Mouse (Mus musculus) B cell, adult (primary cell): ENCODE results near the gene Ear2. TPM values are rescaled to one million over a fixed set of nuclear protein-coding genes. Genes with fewer than 3 reads are reported as not detected.

Experiments used
- total RNA-seq: library from RNA; stranded (reverse); gene quantifications from 4 replicates; pipeline ENCODE4 v1.2.4, GENCODE M21; 2023; ENCODE audit not compliant: inconsistent age

Ear2 gene
- total RNA-seq, result 0.77 to 1.6 TPM in 2 of 4 replicates, not detected in the others

DNA sequence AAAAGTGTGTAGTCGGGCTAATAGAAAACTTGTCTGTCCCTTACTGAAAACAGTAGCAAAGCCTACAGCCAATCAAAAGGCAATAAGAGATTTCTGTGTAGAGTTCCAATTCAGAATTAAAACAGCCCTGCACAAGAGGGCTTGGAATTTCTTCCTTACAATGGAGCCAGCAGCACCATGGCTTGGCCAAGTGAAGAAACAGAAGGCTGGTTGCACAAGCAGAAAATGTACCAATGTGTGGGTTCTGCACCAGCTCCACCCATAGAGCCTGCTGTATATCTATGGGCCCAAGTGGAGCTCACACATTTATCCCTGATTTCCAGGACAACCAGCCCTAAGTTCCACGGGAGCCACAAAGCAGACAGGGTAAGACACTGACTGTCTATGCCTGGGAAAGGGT is at the start of gene Ear2:
TSS of gene Ear2 (plus strand) at position 301 of the 400 bp plus-strand sequence.

GRCm38 (mm10) chr14:44123551-44123950 is 21.1 kb downstream of the Ear2 start, which contains the start of gene Gm3327:
Gene Gm3327 (plus strand): TSS chr14:44123851.

Other genes starting within 250 kb of the Ear2 start
- not detected in 4 replicates for gene Ear1, start 227.1 kb upstream of the Ear2 start, total RNA-seq
- not detected in 4 replicates for gene Ear10, start 179.1 kb upstream of the Ear2 start, total RNA-seq
- gene Gm8113, start 177.3 kb upstream of the Ear2 start, total RNA-seq, result not detected in 4 replicates
- not detected in 4 replicates for gene Ang5, start 145.6 kb upstream of the Ear2 start, total RNA-seq
- gene Ang6, start 100.4 kb upstream of the Ear2 start, total RNA-seq, result not detected in 4 replicates
- gene Gm3327, start 21.2 kb downstream of the Ear2 start, total RNA-seq, result not detected in 4 replicates
- gene Gm8212, start 95.0 kb downstream of the Ear2 start, total RNA-seq, result not detected in 4 replicates
- gene 4930503E14Rik, start 110.6 kb downstream of the Ear2 start, total RNA-seq, result not detected in 4 replicates
- gene Gm8220, start 182.9 kb downstream of the Ear2 start, total RNA-seq, result not detected in 4 replicates
- not detected in 4 replicates for gene Gm5930, start 235.9 kb downstream of the Ear2 start, total RNA-seq